Mouse (Mus musculus) limb, embryonic 14.5 days (tissue): Measurements from ENCODE around the gene Hipk4. TPM values are rescaled to one million over a fixed set of nuclear protein-coding genes. Genes with fewer than 3 reads are reported as not detected.

Experiments used
- ATAC-seq: fragments of 200-750 bp; cut with Nextera tagmentation; 2 replicates; pipeline ENCODE4 v1.8.0; 2017; ENCODE audit warnings: low read depth, moderate number of reproducible peaks, moderate TSS enrichment; ENCODE audit not compliant: low FRiP score
- DNase-seq: peaks from one replicate; pipeline ENCODE4 v3.0.0-alpha.2; 2015; ENCODE audit warnings: low spot score
- H3K27ac ChIP-seq: fragments of 300-500 bp; sonication (generic); replicated peaks from 2 replicates; pipeline ENCODE4 v1.5.1; 2014; ENCODE audit warnings: low read depth, mild to moderate bottlenecking, low read length, moderate library complexity, mixed read lengths
- H3K27me3 ChIP-seq: fragments of 300-500 bp; sonication (generic); 2 replicates; pipeline ENCODE4 v1.6.1; 2014; ENCODE audit warnings: low read length, mixed read lengths; ENCODE audit not compliant: control insufficient read depth, insufficient read depth
- H3K36me3 ChIP-seq: fragments of 300-500 bp; sonication (generic); 2 replicates; pipeline ENCODE4 v1.6.1; 2014; ENCODE audit warnings: mild to moderate bottlenecking, low read length, moderate library complexity, mixed read lengths; ENCODE audit not compliant: control insufficient read depth, insufficient read depth
- H3K4me1 ChIP-seq: fragments of 300-500 bp; sonication (generic); 2 replicates; pipeline ENCODE4 v1.6.1; 2014; ENCODE audit warnings: antibody characterized with exemption, low read length, mixed read lengths; ENCODE audit not compliant: control insufficient read depth, insufficient read depth
- H3K4me2 ChIP-seq: fragments of 300-500 bp; sonication (generic); replicated peaks from 2 replicates; pipeline ENCODE4 v1.6.1; 2014; ENCODE audit warnings: low read depth, mild to moderate bottlenecking, low read length, moderate library complexity; ENCODE audit not compliant: severe bottlenecking
- H3K4me3 ChIP-seq: fragments of 300-500 bp; sonication (generic); replicated peaks from 2 replicates; pipeline ENCODE4 v1.5.1; 2014; ENCODE audit warnings: low read length
- H3K9ac ChIP-seq: fragments of 300-500 bp; sonication (generic); 2 replicates; pipeline ENCODE4 v1.6.1; 2014; ENCODE audit warnings: mild to moderate bottlenecking, low read depth, low read length, moderate library complexity; ENCODE audit not compliant: severe bottlenecking
- H3K9me3 ChIP-seq: fragments of 300-500 bp; sonication (generic); 2 replicates; pipeline ENCODE4 v1.6.1; 2016; ENCODE audit warnings: low read length; ENCODE audit not compliant: control insufficient read depth
- POLR2A ChIP-seq: fragments of 200-500 bp; IDR thresholded peaks from 2 replicates; pipeline ENCODE4 v1.8.0; 2012; ENCODE audit warnings: inconsistent platforms, mild to moderate bottlenecking, moderate library complexity, borderline replicate concordance; ENCODE audit not compliant: insufficient read depth, insufficient read length; ENCODE audit errors: extremely low read depth
- WGBS: fragments of 180-500 bp; shearing (Covaris S2); extraction: QIAGEN DNeasy Blood & Tissue Kit; methylation state at CpG from one replicate; pipeline ENCODE4 v1.1.7; 2014; 5-methylcytosine and 5-hydroxymethylcytosine counted together
- polyA plus RNA-seq, 2 experiments: library from polyadenylated mRNA; depleted of rRNA in 1 of 2; stranded (reverse) in 1 of 2; unstranded in 1 of 2; fragments of >200 nt; fragmentation: Nextera tagmentation in 1 of 2; extraction: Ambion mirVana in 1 of 2; gene quantifications; 2 replicates each; pipeline versions ENCODE4 v1.2.1 to v1.2.3; 2012 to 2014

The Hipk4 gene
- polyA plus RNA-seq (2012; rRNA removed) (4.3 and 5.4 TPM in 2 replicates), polyA plus RNA-seq (2014; fragmentation: Nextera tagmentation; extraction: Ambion mirVana) (0.95 and 1.2 TPM in 2 replicates)

- H3K4me3 ChIP-seq, result no peak within 1 kb of the TSS
- no peak for TF ChIP-seq POLR2A
- ATAC-seq (no peak), DNase-seq (no peak)
- H3K9me3 ChIP-seq, result no peaks in the 10 kb centered on the region
- H3K27me3 ChIP-seq, result no peaks in the 10 kb centered on the region
- H3K36me3 ChIP-seq, result peaks cover 3% of the 10 kb centered on the region; the same call in 1 of the 2 replicates
- no peaks in the 10 kb centered on the region for H3K4me1 ChIP-seq
- H3K4me2 ChIP-seq, result no peak within 1 kb of the TSS
- 74% methylated on average over 5 of the region's 5 CpGs for whole genome bisulfite sequencing
- H3K9ac ChIP-seq, result no peak within 1 kb of the TSS
- H3K27ac ChIP-seq, result no peak within 1 kb of the TSS
Observed at GRCm38 (mm10) chr7:27522967-27523366, at the start of gene Hipk4. Gene Hipk4, plus strand, starts transcription at chr7:27523267.

GRCm38 (mm10) chr7:27473835-27474489, 49.1 kb upstream of the Hipk4 start:
- peak overlapping the region; percentile 67 for H3K4me3 ChIP-seq
- peak overlapping the region; percentile 38 for H3K4me2 ChIP-seq
- peaks cover 10% of the 10 kb centered on the region for H3K4me1 ChIP-seq
- no peaks in the 10 kb centered on the region for H3K27me3 ChIP-seq
- ATAC-seq, result no peak
- DNase-seq, result no peak
- H3K9me3 ChIP-seq, result no peaks in the 10 kb centered on the region
- peaks cover 18% of the 10 kb centered on the region for H3K36me3 ChIP-seq
- H3K27ac ChIP-seq, result peak overlapping the region; percentile 91
- no peak for TF ChIP-seq POLR2A
- peak overlapping the region; percentile 62 for H3K9ac ChIP-seq
- under 1% methylated on average over 34 of the region's 34 CpGs for WGBS

GRCm38 (mm10) chr7:27474490-27474954, 48.5 kb upstream of the Hipk4 start:
- Histone ChIP-seq H3K27ac (peak overlapping the region; percentile 91), H3K9me3 (no peaks in the 10 kb centered on the region), H3K27me3 (no peaks in the 10 kb centered on the region), H3K4me3 (peak overlapping the region; percentile 67), H3K4me2 (peak overlapping the region; percentile 38), H3K36me3 (peaks cover 18% of the 10 kb centered on the region), H3K4me1 (peaks cover 10% of the 10 kb centered on the region), H3K9ac (peak overlapping the region; percentile 62)
- ATAC-seq, result peak; percentile 77
- TF ChIP-seq POLR2A, result no peak
- peak; percentile 98 for DNase-seq
- WGBS, result under 1% methylated on average over 23 of the region's 23 CpGs

- no peak overlapping the region for H3K27ac ChIP-seq
- H3K27me3 ChIP-seq, result no peaks in the 10 kb centered on the region
- WGBS, result 88% methylated on average over 2 of the region's 2 CpGs
- peak overlapping the region; percentile 38; the same call in 1 of the 2 replicates for H3K4me2 ChIP-seq
- no peak overlapping the region for H3K9ac ChIP-seq
- DNase-seq (no peak), ATAC-seq (no peak)
- H3K4me3 ChIP-seq, result peak overlapping the region; percentile 67
- peaks cover 10% of the 10 kb centered on the region for H3K4me1 ChIP-seq
- TF ChIP-seq POLR2A, result no peak
- no peaks in the 10 kb centered on the region for H3K9me3 ChIP-seq
- peaks cover 18% of the 10 kb centered on the region for H3K36me3 ChIP-seq
Observed at GRCm38 (mm10) chr7:27475596-27475995, 47.5 kb upstream of the Hipk4 start.

GRCm38 (mm10) chr7:27476098-27476635, 46.9 kb upstream of the Hipk4 start:
- no peak for TF ChIP-seq POLR2A
- Histone ChIP-seq H3K36me3 (peaks cover 18% of the 10 kb centered on the region), H3K4me1 (peaks cover 10% of the 10 kb centered on the region), H3K4me2 (no peak overlapping the region), H3K4me3 (no peak overlapping the region), H3K27ac (no peak overlapping the region), H3K27me3 (no peaks in the 10 kb centered on the region), H3K9me3 (no peaks in the 10 kb centered on the region), H3K9ac (no peak overlapping the region)
- WGBS, result 95% methylated on average over 14 of the region's 14 CpGs
- DNase-seq, result no peak
- no peak for ATAC-seq
